Mouse (Mus musculus) CH12.LX (cell line): ENCODE measurements at regions not wholly inside any gene's neighbourhood (a gene's known extent, or its start where the extent isn't known, plus 50 kb on each side); places are given as distances from the start of the nearest gene placed in this dataset.

Source experiments
- DNase-seq: peaks from one replicate; pipeline ENCODE4 v3.0.0-alpha.2; 2013; ENCODE audit errors: extremely low read depth
- H3K27ac ChIP-seq: 2 replicates; pipeline ENCODE4 v1.5.1; 2012; ENCODE audit warnings: low read depth, mild to moderate bottlenecking, control low read depth, moderate library complexity; ENCODE audit not compliant: insufficient read depth
- H3K27me3 ChIP-seq: replicated peaks from 2 replicates; pipeline ENCODE3; 2012; ENCODE audit warnings: inconsistent platforms
- H3K36me3 ChIP-seq, 2 experiments: replicated peaks in 1 of 2; 2 replicates each; pipeline versions ENCODE3 to v1.6.1; 2012; ENCODE audit warnings: inconsistent platforms in 1 of 2, low read length in 1 of 2, mild to moderate bottlenecking in 1 of 2, mixed read lengths in 1 of 2, moderate library complexity in 1 of 2; ENCODE audit not compliant: control insufficient read depth in 1 of 2, insufficient read depth in 1 of 2
- H3K4me1 ChIP-seq, 2 experiments: 2 replicates each; pipeline ENCODE4 v1.6.1; 2012; ENCODE audit warnings: inconsistent platforms in 1 of 2, moderate library complexity in 1 of 2; ENCODE audit not compliant: insufficient read depth in 2 of 2, control insufficient read depth in 1 of 2
- H3K4me2 ChIP-seq: 2 replicates; pipeline ENCODE4 v1.6.1; 2012; ENCODE audit warnings: low read depth, mild to moderate bottlenecking, control low read depth; ENCODE audit not compliant: poor library complexity, insufficient read depth, severe bottlenecking
- H3K4me3 ChIP-seq, 3 experiments: fragments of 150-350 bp in 1 of 3; sonication (generic) in 1 of 3; replicated peaks in 1 of 3; 2 replicates each; pipeline versions ENCODE3 to v1.5.1; 2011 to 2012; ENCODE audit warnings: low read depth in 2 of 3, low read length in 2 of 3, mild to moderate bottlenecking in 2 of 3, moderate library complexity in 2 of 3, control low read depth in 1 of 3, improper control_type of control experiment in 1 of 3, inconsistent platforms in 1 of 3, mixed read lengths in 1 of 3; ENCODE audit not compliant: poor library complexity in 1 of 3
- H3K79me2 ChIP-seq: replicated peaks from 2 replicates; pipeline ENCODE4 v1.6.1; 2012; ENCODE audit warnings: mild to moderate bottlenecking, moderate library complexity; ENCODE audit not compliant: control insufficient read depth, poor library complexity, insufficient read depth, severe bottlenecking; ENCODE audit errors: extremely low read depth
- H3K9ac ChIP-seq: 2 replicates; pipeline ENCODE4 v1.6.1; 2012; ENCODE audit warnings: low read depth, mild to moderate bottlenecking, control low read depth, moderate library complexity; ENCODE audit not compliant: insufficient read depth
- H3K9me3 ChIP-seq: replicated peaks from 2 replicates; pipeline ENCODE3; 2012; ENCODE audit warnings: low read length, inconsistent platforms, mixed read lengths
- CTCF ChIP-seq, 2 experiments: IDR thresholded peaks in 1 of 2; conservative IDR thresholded peaks in 1 of 2; 2 replicates each; pipeline ENCODE4 v1.5.1; 2011 to 2012; ENCODE audit warnings: low read depth in 2 of 2, low read length in 2 of 2, improper control_type of control experiment in 1 of 2, inconsistent platforms in 1 of 2, mild to moderate bottlenecking in 1 of 2, moderate library complexity in 1 of 2
- ELF1 ChIP-seq: IDR thresholded peaks from 2 replicates; pipeline ENCODE4 v1.6.1; 2014; ENCODE audit warnings: low read depth, mild to moderate bottlenecking, inconsistent platforms, low read length, improper control_type of control experiment
- GABPA ChIP-seq: IDR thresholded peaks from 2 replicates; pipeline ENCODE4 v1.6.1; 2012; ENCODE audit warnings: low read depth, low read length, improper control_type of control experiment, inconsistent platforms; ENCODE audit not compliant: insufficient replicate concordance
- MAX ChIP-seq: IDR thresholded peaks from 2 replicates; pipeline ENCODE4 v1.6.1; 2011; ENCODE audit warnings: low read length, improper control_type of control experiment
- MAZ ChIP-seq: IDR thresholded peaks from 2 replicates; pipeline ENCODE4 v1.6.1; 2012; ENCODE audit warnings: low read depth, mild to moderate bottlenecking, inconsistent platforms, low read length, improper control_type of control experiment, moderate library complexity
- MXI1 ChIP-seq: IDR thresholded peaks from 2 replicates; pipeline ENCODE4 v1.6.1; 2011; ENCODE audit warnings: mild to moderate bottlenecking, low read depth, low read length, improper control_type of control experiment
- NELFE ChIP-seq: IDR thresholded peaks from 2 replicates; pipeline ENCODE4 v1.6.1; 2011; ENCODE audit warnings: low read depth, low read length, improper control_type of control experiment
- PAX5 ChIP-seq: IDR thresholded peaks from 2 replicates; pipeline ENCODE4 v1.6.1; 2012; ENCODE audit warnings: low read length, inconsistent platforms, mixed read lengths
- POLR2AphosphoS2 ChIP-seq: IDR thresholded peaks from 2 replicates; pipeline ENCODE4 v1.6.1; 2011; ENCODE audit warnings: low read depth, low read length, improper control_type of control experiment
- SMC3 ChIP-seq: IDR thresholded peaks from 2 replicates; pipeline ENCODE4 v1.6.1; 2011; ENCODE audit warnings: low read depth, low read length, improper control_type of control experiment
- TBP ChIP-seq: conservative IDR thresholded peaks from 2 replicates; pipeline ENCODE4 v1.6.1; 2011; ENCODE audit warnings: low read depth, low read length, improper control_type of control experiment
- USF1 ChIP-seq: IDR thresholded peaks from 2 replicates; pipeline ENCODE4 v1.6.1; 2014; ENCODE audit warnings: low read depth, mild to moderate bottlenecking, inconsistent platforms, low read length, improper control_type of control experiment
- ZNF384 ChIP-seq: IDR thresholded peaks from 2 replicates; pipeline ENCODE4 v1.6.1; 2012; ENCODE audit warnings: low read depth, low read length, improper control_type of control experiment, inconsistent platforms
- dilution Hi-C: fragments of 300-500 bp; cut with MboI; formaldehyde crosslinking; loops from 2 replicates; pipeline ENCODE4 v1.14.3; 2020; ENCODE audit warnings: low sequenced_read_pairs; ENCODE audit not compliant: extremely low pct_unique_long_range_greater_than_20kb, extremely low pct_ligation_motif_present
- in situ Hi-C: fragments of 300-500 bp; cut with MboI; formaldehyde crosslinking; loops from 3 replicates; pipeline ENCODE4 v1.14.3; 2019; ENCODE audit warnings: low sequenced_read_pairs, low pct_ligation_motif_present, low pct_unique_long_range_greater_than_20kb, mixed read lengths

DNA sequence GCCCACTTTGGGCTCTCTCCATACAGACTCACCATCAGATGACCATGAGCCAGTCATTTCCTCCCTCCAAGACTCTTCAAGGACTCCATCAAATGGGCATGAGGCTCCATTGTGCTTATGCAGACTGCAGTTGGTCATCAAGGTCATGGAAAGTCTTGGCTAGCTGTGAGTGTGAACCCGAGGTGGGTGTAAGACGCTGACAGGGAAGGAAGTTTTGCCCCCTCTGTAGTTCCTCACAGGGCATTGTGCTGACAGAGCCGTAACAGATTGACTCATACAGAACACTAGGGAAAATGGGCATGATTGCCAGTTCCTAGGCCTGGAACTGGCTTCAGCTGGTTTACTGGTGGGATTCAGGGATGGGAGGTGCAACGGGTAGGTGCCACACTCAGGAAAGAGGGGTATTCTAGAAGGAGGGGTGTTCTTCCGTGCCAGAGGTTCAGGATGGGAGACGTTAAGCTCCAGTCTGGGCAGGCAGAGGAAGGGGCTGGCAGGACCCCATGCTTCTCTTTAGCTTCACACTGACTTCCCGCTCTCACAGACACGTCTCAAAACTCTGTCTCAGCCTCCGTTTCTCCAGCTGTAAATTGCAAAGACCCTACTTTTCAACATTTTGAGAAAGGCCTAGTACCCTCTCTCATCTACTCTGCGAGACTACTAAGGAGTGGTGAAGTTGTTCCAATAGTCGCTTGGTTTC lies 228.4 kb upstream of the Tprg start:
- dilution Hi-C loops, result no loop called here
- no peaks in the 10 kb centered on the region for H3K36me3 ChIP-seq
- H3K27ac ChIP-seq, result no peak overlapping the region
- TF ChIP-seq NELFE (no peak), CTCF (conservative IDR thresholded peaks at IDR 0.05 in 1 of 2, IDR thresholded peaks at IDR 0.05 in 1 of 2; ENCODE audit: low read depth in 2 of 2, low read length in 2 of 2) (no peak), ELF1 (no peak), TBP (no peak), MAZ (no peak), SMC3 (no peak), MAX (no peak), POLR2AphosphoS2 (no peak), ZNF384 (no peak), GABPA (no peak)
- H3K79me2 ChIP-seq, result no peaks in the 10 kb centered on the region
- H3K4me1 ChIP-seq, result peaks cover 5 to 25% of the 10 kb centered on the region in 2 experiments; a peak in 3 of 4 replicates
- H3K4me3 ChIP-seq, result no peak overlapping the region
- in situ Hi-C loops, result loop anchor here (25.0 kb wide), 1 partner anchor 671 kb away; the partner anchor contains the start of gene Lpp
- no peaks in the 10 kb centered on the region for H3K9me3 ChIP-seq
- no peaks in the 10 kb centered on the region for H3K27me3 ChIP-seq
- no peak overlapping the region for H3K9ac ChIP-seq
- no peak overlapping the region for H3K4me2 ChIP-seq
- DNase-seq, result no peak

DNA sequence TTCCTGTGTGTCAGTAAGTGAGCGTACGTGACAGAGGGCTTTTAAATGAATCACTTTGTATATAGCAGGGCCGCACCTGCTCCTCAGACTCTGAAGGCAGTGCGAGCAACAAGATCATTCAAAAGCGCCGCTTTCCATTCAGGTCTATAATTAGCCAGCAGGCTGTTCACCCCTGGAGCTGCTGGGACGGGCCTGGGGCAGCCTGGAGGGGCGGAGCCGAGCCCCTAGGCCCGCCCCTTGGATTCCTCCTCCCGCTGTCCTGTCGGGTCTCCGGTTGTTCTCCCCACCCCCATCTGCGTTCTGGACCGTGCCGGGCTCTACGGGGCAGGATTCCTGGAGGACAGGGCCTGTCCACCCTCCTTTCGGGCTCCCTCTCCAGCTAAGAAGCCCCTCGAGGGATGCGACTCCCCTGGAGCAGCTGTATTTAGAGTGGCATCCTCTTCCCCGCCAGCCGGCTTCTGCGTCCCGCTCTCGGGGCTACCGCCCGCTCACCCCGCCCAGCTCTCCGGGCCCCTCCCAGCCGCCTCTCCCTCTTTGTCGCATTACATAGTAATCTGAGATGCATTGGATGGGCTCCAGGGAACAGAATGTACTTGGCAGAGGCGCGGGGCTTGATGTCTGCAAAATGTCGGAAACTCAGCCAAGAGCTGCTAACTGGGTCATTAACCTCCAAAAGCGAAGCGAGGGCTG lies 227.7 kb upstream of the Tprg start:
- H3K79me2 ChIP-seq, result no peaks in the 10 kb centered on the region
- no peak overlapping the region for H3K27ac ChIP-seq
- dilution Hi-C loops (no loop called here), in situ Hi-C loops (loop anchor here (25.0 kb wide), 1 partner anchor 672 kb away; the partner anchor contains the start of gene Lpp)
- peaks cover 4 to 17% of the 10 kb centered on the region in 2 experiments; a peak in 3 of 4 replicates for H3K4me1 ChIP-seq
- H3K9ac ChIP-seq, result no peak overlapping the region
- H3K4me3 ChIP-seq, result no peak overlapping the region
- no peaks in the 10 kb centered on the region for H3K36me3 ChIP-seq
- no peak overlapping the region for H3K4me2 ChIP-seq
- no peaks in the 10 kb centered on the region for H3K9me3 ChIP-seq
- TF ChIP-seq MXI1, result no peak
- TF ChIP-seq NELFE, result no peak
- TF ChIP-seq PAX5, result no peak
- TF ChIP-seq USF1, result no peak
- TF ChIP-seq GABPA, result no peak
- TF ChIP-seq ZNF384, result no peak
- TF ChIP-seq, all 38 proteins: peak for 0
- no peak for DNase-seq
- no peaks in the 10 kb centered on the region for H3K27me3 ChIP-seq
